Mouse (Mus musculus) left cerebral cortex, postnatal 4 days (tissue): Measurements from ENCODE around the gene Kdm6a. TPM values are rescaled to one million over a fixed set of nuclear protein-coding genes. Genes with fewer than 3 reads are reported as not detected.

ENCODE experiments used
- DNase-seq: peaks from one replicate; pipeline ENCODE4 v3.0.0-alpha.2; 2022
- intact Hi-C: fragments of 180-260 bp; cut with DNase I; formaldehyde crosslinking; loops from one replicate; pipeline ENCODE4 v1.15.1; 2025
- total RNA-seq, 2 experiments: library from RNA; stranded (reverse); gene quantifications; 2 replicates each; pipeline ENCODE4 v1.2.3; 2021

Kdm6a gene
- total RNA-seq, 2 experiments from 2014 or later: 43.8 to 57.2 TPM

DNA sequence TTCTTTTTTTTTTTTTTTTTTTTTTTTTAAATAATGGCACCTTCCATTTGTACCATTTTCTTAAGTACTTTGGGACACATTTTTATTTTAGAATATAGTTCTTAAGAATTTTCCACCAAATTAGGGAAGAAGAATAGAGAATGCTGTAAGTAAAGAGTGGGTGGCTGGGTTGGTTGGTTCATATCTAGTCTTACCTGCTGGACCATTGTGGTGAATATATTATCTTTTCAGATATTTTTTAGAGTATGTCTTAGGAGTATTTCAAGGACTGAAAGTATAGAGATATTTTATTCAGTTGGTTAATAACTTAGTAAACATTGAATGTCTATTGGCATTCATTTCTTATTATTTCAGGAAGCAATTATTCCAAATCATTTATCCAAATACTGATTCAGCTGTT, 117.8 kb downstream of the Kdm6a start:
- intact Hi-C loops: no loop called here
- no peak for DNase-seq

Other genes with a start within 250 kb of the Kdm6a start
- gene Dusp21, start 16.7 kb upstream of the Kdm6a start, total RNA-seq: not detected